Mouse (Mus musculus): ENCODE data around the gene Ccdc38. TPM values are rescaled to one million over a fixed set of nuclear protein-coding genes. Genes with fewer than 3 reads are reported as not detected.
"Not testable (repeated sequence)": the region's sequence is repeated elsewhere in the genome, so short reads cannot be mapped to it uniquely, and the experiment has no call there.

Gene Ccdc38
- total RNA-seq, 2 experiments from 2014 or later, result not detected

DNA sequence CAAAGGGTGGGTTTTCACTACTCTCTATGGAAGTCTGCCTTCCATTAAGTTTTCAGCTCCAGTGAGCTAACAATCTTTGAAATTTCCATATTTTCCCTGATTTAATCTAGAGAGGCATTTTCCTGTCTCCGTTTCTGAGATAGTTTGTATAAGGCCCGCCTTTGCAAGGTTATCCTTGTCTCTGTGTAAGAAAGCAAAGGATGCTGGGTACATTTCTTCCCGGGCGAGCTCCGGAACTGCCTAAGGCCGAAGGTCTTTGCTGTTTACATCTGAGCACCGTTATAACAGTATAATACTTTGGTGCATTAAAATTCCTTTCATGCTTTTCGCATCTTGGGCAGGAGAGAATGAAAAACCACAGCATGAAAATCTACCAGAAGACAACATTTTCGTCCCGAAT is 9.4 kb downstream of the Ccdc38 start:
- no peak for DNase-seq

DNA sequence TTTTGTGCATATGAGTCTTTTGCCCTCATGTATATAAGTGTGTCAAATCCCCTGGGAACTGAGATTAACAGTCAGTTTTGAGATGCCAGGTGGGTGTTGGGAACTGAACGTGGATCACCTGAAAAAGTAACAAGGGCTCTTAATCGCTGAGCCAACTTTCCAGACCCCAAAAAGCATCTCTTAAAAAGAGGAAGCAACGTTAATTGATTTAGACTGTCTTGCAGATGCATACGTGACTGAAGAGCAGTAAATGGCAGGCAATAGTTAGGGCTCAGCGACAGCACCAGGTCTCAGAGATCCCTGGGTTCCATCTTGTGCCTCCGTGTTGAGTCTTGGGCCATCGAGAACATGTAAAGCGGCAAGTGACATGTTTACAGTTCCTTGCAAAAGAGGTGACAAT is 12.2 kb downstream of the Ccdc38 start:
- no peak for DNase-seq

- not testable (repeated sequence) for DNase-seq
Measured at GRCm38 (mm10) chr10:93557971-93558370, 17.5 kb downstream of the Ccdc38 start.

- no peak for DNase-seq
Measured at GRCm38 (mm10) chr10:93559786-93560185, 19.4 kb downstream of the Ccdc38 start.

- no peak for DNase-seq
Measured at GRCm38 (mm10) chr10:93564518-93565090, 24.2 kb downstream of the Ccdc38 start.

DNA sequence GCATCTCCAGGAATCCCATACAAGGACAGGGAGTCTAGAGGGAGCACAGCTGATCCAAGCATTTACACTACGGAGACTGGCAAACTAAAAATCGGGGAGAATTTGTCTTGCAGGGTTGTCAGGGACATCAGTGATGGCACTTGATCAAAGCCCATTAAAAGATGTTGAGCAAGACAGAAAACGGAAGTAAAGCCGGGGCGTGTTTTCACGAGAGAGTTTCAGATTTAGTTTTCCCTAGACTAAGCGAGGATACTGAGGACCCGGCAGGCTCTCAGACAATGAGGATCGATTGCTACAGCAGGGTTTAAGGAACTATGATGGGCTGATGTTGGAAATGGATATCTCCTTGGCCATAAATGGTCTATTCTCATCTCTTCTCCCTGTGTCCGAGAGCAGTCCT is 26.6 kb downstream of the Ccdc38 start:
- no peak for DNase-seq

GRCm38 (mm10) chr10:93567841-93568566 is 27.6 kb downstream of the Ccdc38 start:
- no peak for DNase-seq

- DNase-seq, result no peak
Measured at GRCm38 (mm10) chr10:93568671-93569070, 28.2 kb downstream of the Ccdc38 start.

DNA sequence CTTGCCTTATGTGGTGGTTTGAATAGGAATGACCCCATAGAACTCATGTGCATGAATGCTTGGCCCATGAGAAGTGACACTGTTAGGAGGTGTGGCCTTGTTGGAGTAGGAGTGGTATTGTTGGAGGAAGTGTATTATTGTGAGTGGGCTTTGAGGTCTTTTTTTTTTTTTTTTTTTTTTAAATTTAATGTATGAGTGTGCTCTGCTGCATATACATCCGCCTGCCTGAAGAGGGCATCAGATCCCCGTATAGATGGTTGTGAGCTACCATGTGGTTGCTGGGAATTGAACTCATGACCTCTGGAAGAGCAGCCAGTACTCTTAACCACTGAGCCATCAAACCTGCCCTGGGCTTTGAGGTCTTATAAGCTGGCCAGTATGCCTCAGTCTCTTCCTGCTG is 31.8 kb downstream of the Ccdc38 start:
- no peak for DNase-seq

DNA sequence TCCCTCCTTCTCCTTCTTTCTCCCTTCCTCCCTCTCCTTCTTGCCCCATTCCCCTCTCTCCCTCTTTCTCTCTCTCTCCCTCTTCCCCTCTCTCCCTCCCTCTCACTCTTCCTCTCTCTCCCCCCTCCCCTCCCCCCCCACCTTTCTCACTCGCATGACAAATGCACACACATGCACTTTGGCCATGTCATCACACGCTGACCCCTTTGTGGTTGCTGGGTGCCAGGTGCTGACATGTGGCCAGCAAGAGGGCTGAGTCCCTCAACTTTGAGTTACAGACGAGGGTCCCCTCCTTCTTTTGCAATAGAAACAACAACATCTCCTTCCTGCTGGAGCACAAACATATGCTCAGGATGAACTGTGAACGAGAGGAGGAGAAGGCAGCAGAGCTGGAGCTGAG is 34.5 kb downstream of the Ccdc38 start:
- no peak for DNase-seq

- DNase-seq, result no peak
Measured at GRCm38 (mm10) chr10:93575960-93576359, 35.5 kb downstream of the Ccdc38 start.

DNA sequence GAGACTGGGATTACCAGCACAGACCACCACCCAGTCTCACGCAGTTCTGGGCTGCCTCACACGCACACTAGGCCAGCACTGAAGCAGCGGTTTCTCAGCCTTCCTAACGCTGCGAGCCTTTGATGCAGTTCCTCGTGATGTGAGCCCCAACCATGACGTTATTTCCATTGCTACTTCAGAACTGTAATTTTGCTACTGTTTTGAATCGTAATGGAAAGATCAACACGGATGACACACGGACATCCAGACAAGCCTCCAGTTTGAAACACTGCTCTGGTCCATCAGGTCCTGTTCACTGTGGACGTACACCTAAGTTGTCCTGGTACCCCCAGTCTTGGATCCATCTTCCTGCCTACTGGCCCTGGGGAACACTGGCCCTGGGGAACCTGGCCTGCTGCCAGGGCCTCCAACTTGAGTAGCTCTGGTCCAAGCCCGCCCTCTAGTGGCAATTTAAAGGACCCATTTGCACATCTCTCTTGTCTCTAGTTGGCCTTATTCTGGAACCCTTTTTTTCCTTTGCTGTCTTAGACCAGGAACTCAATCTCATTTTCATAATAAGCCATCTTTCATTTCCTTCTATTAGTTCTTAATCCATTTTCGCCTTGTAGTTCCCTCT is 36.9 kb downstream of the Ccdc38 start:
- peak; percentile 84 for DNase-seq

GRCm38 (mm10) chr10:93588796-93589195 is 48.4 kb downstream of the Ccdc38 start:
- DNase-seq, result no peak

DNA sequence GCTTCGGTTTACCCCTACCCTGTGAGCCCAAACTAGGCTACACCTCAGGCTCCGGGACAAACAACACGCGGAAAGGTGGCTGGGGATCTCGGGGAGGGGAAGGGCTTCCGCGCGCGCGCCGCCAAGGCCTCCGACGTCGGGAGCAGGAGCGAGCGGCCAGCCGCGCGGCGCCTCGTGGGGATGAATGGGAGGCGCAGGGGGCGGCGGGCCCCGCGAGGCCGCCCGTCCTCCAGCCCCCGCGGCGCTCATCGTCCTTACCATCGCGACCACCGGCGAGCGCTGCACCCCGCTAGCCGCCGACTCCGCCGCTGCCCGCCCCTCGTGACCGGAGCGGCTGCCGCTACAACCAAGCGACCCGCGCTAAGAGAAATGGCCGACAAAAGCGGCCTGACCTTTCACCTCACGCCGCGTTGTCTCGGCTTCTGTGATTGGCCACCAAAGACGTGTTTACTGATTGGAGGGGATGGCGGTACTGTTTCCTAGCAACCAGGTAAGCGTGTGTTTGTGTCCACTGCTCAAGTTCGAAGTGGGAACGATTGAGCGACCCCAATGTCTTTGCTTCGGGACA is 48.9 kb downstream of the Ccdc38 start, which contains the start of gene Snrpf:
Gene Snrpf, minus strand, starts transcription at position 426 of the 568 bp plus-strand sequence.
- DNase-seq, result peak; percentile 96

- DNase-seq, result peak; percentile 21
Measured at GRCm38 (mm10) chr10:93592456-93592855, 52.0 kb downstream of the Ccdc38 start.

GRCm38 (mm10) chr10:93594022-93594482 is 53.6 kb downstream of the Ccdc38 start:
- peak; percentile 86 for DNase-seq

- no peak for DNase-seq
Measured at GRCm38 (mm10) chr10:93595831-93596230, 55.4 kb downstream of the Ccdc38 start.

- no peak for DNase-seq
Measured at GRCm38 (mm10) chr10:93596641-93597040, 56.2 kb downstream of the Ccdc38 start.

GRCm38 (mm10) chr10:93602309-93602708 is 61.9 kb downstream of the Ccdc38 start:
- no peak for DNase-seq

- no peak for DNase-seq
Measured at GRCm38 (mm10) chr10:93603256-93603655, 62.8 kb downstream of the Ccdc38 start.

DNA sequence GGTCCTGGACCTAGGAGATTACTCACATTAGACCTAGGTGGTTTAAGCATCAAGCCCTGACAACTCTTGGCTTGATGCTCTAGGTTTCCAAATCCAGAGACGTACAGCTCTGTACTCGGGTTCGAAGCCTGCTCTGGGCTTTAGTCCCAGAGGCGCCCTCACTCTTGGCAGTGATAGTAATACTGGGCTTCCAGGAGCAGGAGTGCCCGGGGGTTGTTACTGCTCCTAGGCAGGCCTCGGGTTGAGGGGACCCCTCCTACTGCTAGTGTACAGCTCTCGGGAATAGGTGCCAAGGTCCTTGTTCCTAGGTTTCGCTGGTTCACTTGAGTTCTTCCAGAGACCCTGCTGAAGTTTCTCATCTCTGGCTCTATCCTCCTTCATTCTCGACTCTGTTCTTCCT is 65.9 kb downstream of the Ccdc38 start:
- no peak for DNase-seq

DNA sequence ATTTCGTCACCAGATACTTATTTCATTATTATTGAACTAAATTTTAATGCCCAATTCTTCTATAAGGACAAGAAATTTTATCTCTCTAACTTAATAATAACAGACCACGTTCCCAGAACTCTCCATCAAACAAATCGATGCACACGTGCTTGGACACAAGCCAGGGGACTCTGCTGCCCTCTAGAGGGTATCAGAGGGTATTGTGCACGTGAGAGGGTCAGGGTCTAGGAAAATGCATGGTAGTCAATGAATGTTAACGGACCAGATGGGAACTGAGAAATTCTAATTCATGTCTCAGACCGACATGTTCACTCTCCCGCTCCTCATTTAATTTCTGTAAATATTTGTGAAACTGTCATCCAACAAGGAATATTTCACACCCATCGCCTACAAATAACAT is 67.6 kb downstream of the Ccdc38 start:
- no peak for DNase-seq

DNA sequence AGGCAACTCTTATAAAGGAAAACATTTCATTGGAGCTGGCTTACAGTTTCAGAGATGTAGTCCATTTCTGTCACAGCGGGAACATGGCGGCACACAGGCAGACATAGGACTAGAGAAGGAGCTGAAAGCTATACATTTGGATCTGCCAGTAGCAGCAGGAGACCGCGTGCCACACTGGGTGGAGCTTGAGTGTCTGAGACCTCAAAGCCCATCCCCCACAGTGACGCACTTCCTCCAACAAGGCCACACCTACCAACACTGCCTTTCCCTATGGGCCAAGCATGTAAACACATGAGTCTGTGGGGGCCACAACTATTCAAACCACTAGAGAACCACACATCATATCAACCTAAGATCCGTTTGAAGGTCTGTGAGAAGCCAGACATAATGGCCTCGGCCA is 68.8 kb downstream of the Ccdc38 start:
- no peak for DNase-seq

Measured in heart, postnatal 4 days (tissue).